Mouse (Mus musculus): ENCODE results near the gene Pithd1.

- no peak for TF ChIP-seq CTCF (IDR thresholded peaks at IDR 0.05 in 2 of 3, conservative IDR thresholded peaks at IDR 0.05 in 1 of 3; ENCODE audit: control insufficient read depth in 1 of 3, insufficient read depth in 1 of 3, low read depth in 2 of 3, low read length in 3 of 3, poor library complexity in 1 of 3, severe bottlenecking in 1 of 3)
- TF ChIP-seq MEF2A (IDR thresholded peaks at IDR 0.05; ENCODE audit: extremely low read depth, insufficient replicate concordance, low read depth, low read length, poor library complexity, severe bottlenecking) = no peak
- TF ChIP-seq POLR2AphosphoS2 (IDR thresholded peaks at IDR 0.05; ENCODE audit: low read length) = no peak
- TF ChIP-seq ETS1 (IDR thresholded peaks at IDR 0.05; ENCODE audit: low read depth, low read length) = no peak
Measured at GRCm38 (mm10) chr4:135987714-135988113, 650 bp upstream of the Pithd1 start.
